Mouse (Mus musculus) brain, embryonic 14.5 days (tissue): ENCODE measurements at regions not wholly inside any gene's neighbourhood (a gene's known extent, or its start where the extent isn't known, plus 50 kb on each side); places are given as distances from the start of the nearest gene placed in this dataset.

Experiments
- CTCF ChIP-seq: fragments of 200-500 bp; IDR thresholded peaks from 2 replicates; pipeline ENCODE4 v1.5.1; 2012; ENCODE audit warnings: inconsistent platforms, mild to moderate bottlenecking, moderate library complexity, borderline replicate concordance; ENCODE audit not compliant: insufficient read depth, insufficient read length; ENCODE audit errors: extremely low read depth
- POLR2A ChIP-seq: fragments of 200-500 bp; IDR thresholded peaks from 2 replicates; pipeline ENCODE4 v1.6.1; 2012; ENCODE audit warnings: mild to moderate bottlenecking, inconsistent platforms, borderline replicate concordance; ENCODE audit not compliant: poor library complexity, insufficient read depth, insufficient read length, severe bottlenecking; ENCODE audit errors: extremely low read depth

GRCm38 (mm10) chr11:20472336-20472735, 70.7 kb upstream of the Sertad2 start:
- TF ChIP-seq POLR2A (no peak), CTCF (no peak)
